Comparison of ENCODE assay signal across 21 mouse cellular contexts in genomic region chr15:92079416-92079815, GRCm38 (mm10). TPM values are rescaled to one million over a fixed set of nuclear protein-coding genes. Genes with fewer than 3 reads are reported as not detected.
DNase-seq lines count a peak whose midpoint lies in the region; ATAC-seq and TF ChIP-seq lines count a peak whose summit lies in the region.
"Had no signal": no experiment of that assay in that cellular context is flagged by ENCODE, and none has a peak within 500 bp of the region (broad histone marks: within the 10 kb centered on the region; RNA-seq: fewer than 3 reads in every experiment).

No protein-coding gene starts in this region.

- H3K4me2 ChIP-seq in forebrain, embryonic 14.5 days (ENCODE audit: low read length) = no peak overlapping the region
- H3K4me2 ChIP-seq: embryonic facial prominence, embryonic 12.5 days; forebrain, embryonic 13.5 days had no signal

- TF ChIP-seq POLR2A in brain, embryonic 14.5 days (IDR thresholded peaks at IDR 0.05; ENCODE audit: borderline replicate concordance, extremely low read depth, insufficient read depth, insufficient read length, poor library complexity, severe bottlenecking) = no peak

- no peaks in the 10 kb centered on the region for H3K4me1 ChIP-seq in forebrain, embryonic 14.5 days (ENCODE audit: control insufficient read depth, insufficient read depth, low read length)
- H3K4me1 ChIP-seq: embryonic facial prominence, embryonic 10.5 days; embryonic facial prominence, embryonic 12.5 days; forebrain, embryonic 13.5 days had no signal

- peak; percentile 70 for DNase-seq in Muller cell, postnatal 12 days (ENCODE audit: inconsistent ontology term)
- DNase-seq in brain, embryonic 14.5 days (ENCODE audit: low read depth) = peak; percentile 35
- peak; percentile 68 for DNase-seq in retina, postnatal 1 day
- DNase-seq in frontal cortex, postnatal 14 days (ENCODE audit: low spot score in 2 of 2) = no peak
- DNase-seq in forebrain, embryonic 14.5 days (ENCODE audit: low spot score) = no peak
- DNase-seq: adrenal gland, adult 8-10 months; adrenal gland, postnatal 14 days; adrenal gland, postnatal 36 days; cerebellum, adult 11 months; cerebellum, adult 18-20 months; cerebellum, adult 8-10 months; cerebellum, adult 9-11 months; cerebellum, postnatal 14 days; cerebellum, postnatal 36 days had no signal

- no peak overlapping the region for H3K9ac ChIP-seq in forebrain, embryonic 14.5 days (ENCODE audit: low read length)
- H3K9ac ChIP-seq: embryonic facial prominence, embryonic 12.5 days; forebrain, embryonic 13.5 days had no signal

- H3K27ac ChIP-seq in forebrain, embryonic 14.5 days (ENCODE audit: low read depth, low read length) = no peak overlapping the region
- H3K27ac ChIP-seq: embryonic facial prominence, embryonic 10.5 days; embryonic facial prominence, embryonic 12.5 days; forebrain, embryonic 13.5 days had no signal

- no peak for TF ChIP-seq CTCF in brain, embryonic 14.5 days (IDR thresholded peaks at IDR 0.05; ENCODE audit: borderline replicate concordance, extremely low read depth, insufficient read depth, insufficient read length)

- no peak overlapping the region for H3K4me3 ChIP-seq in forebrain, embryonic 14.5 days (ENCODE audit: low read depth, low read length)
- H3K4me3 ChIP-seq: embryonic facial prominence, embryonic 10.5 days; embryonic facial prominence, embryonic 12.5 days; forebrain, embryonic 13.5 days had no signal

- H3K27me3 ChIP-seq in forebrain, embryonic 14.5 days (replicated peaks; ENCODE audit: control insufficient read depth, insufficient read depth, low read length) = no peaks in the 10 kb centered on the region
- H3K27me3 ChIP-seq: embryonic facial prominence, embryonic 12.5 days; forebrain, embryonic 13.5 days; Patski had no signal

- WGBS in forebrain, embryonic 14.5 days = 18% methylated on average over 3 of the region's 3 CpGs

- ATAC-seq in forebrain, embryonic 14.5 days = no peak
- ATAC-seq: activated CD4-positive, CD25-positive, alpha-beta regulatory T cell, adult 4 months; forebrain, embryonic 13.5 days; forebrain, embryonic 16.5 days; Patski had no signal

- H3K36me3 ChIP-seq in forebrain, embryonic 14.5 days (ENCODE audit: control insufficient read depth, insufficient read depth, low read length) = no peaks in the 10 kb centered on the region
- H3K36me3 ChIP-seq: embryonic facial prominence, embryonic 10.5 days; embryonic facial prominence, embryonic 12.5 days had no signal

- no peaks in the 10 kb centered on the region for H3K9me3 ChIP-seq in forebrain, embryonic 14.5 days (replicated peaks; ENCODE audit: control insufficient read depth, low read length)
- H3K9me3 ChIP-seq: embryonic facial prominence, embryonic 10.5 days; embryonic facial prominence, embryonic 12.5 days; forebrain, embryonic 13.5 days had no signal

RNA-seq across cellular contexts. Expression of gene Cntn1, which starts 28.5 kb away (rescaled TPM):
- polyA plus RNA-seq in brain, embryonic 14.5 days (2012; rRNA removed) = 14.4 and 26.3 TPM in 2 replicates
- polyA plus RNA-seq in forebrain, embryonic 14.5 days (2014; fragmentation: Nextera tagmentation; extraction: Ambion mirVana) = 23.4 and 32.5 TPM in 2 replicates
- polyA plus RNA-seq: C2C12, Patski had no signal

Comparison
In these comparisons a context has a peak if more than half of its experiments do, and no peak if none do; other contexts are left out.
1. DNase-seq: peak in Muller cell, postnatal 12 days (single experiment), brain, embryonic 14.5 days (single experiment) and retina, postnatal 1 day (single experiment); none in frontal cortex, postnatal 14 days (0 of 2) and forebrain, embryonic 14.5 days (single experiment).